Mouse (Mus musculus) frontal cortex, postnatal 10 days (tissue): ENCODE measurements around the gene Rras2.

ENCODE experiments used
- DNase-seq, 2 experiments: peaks; one replicate each; pipeline ENCODE4 v3.0.0; 2022; ENCODE audit warnings: low spot score in 2 of 2, mixed read lengths in 1 of 2

Rras2 gene

DNA sequence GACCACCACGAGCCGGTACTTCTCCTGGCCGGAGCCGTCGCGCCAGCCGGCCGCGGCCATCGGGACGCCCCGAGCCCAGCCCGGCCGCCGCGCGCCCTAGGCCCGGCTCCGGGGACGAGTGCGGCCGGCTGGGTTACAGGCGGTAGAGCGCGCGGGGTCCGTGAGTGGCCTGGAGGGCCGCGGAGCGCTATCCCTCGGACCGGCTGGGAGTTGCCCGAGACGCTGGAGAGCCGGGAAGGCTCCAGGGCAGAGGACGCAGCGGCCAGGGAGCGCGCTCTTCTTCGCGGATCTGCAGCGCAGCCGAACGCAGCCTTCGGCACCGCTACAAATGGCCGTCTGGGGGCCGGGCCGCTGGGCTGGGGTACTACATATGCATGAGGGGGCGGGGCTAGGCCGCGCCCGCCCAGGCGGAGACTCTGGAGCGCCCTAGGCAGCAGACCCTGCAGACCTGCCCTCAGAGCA, at the start of gene Rras2:
TSS of gene Rras2 (minus strand) at position 338 of the 462 bp plus-strand sequence.
- peak; percentile 81 to 83 for DNase-seq

DNA sequence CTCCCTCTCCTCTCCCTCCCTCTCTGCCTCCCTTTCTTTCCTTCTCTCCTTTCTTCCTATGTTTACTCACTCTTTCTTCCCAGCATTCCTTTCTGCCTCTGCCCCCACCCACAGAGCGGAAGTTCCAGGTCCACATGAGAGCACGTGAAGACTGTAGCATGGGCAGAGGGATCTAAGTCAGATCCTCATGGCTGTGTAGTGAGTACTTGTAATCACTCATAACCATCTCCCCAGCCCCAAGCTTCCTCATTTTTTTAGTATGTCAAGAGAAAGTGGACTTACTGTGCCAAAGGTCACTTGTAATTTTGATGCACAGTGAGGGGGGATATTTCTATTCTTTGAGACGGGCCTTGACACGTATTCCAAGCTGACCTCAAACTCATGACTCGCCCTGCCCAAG, 45.4 kb upstream of the Rras2 start:
- no peak for DNase-seq

DNA sequence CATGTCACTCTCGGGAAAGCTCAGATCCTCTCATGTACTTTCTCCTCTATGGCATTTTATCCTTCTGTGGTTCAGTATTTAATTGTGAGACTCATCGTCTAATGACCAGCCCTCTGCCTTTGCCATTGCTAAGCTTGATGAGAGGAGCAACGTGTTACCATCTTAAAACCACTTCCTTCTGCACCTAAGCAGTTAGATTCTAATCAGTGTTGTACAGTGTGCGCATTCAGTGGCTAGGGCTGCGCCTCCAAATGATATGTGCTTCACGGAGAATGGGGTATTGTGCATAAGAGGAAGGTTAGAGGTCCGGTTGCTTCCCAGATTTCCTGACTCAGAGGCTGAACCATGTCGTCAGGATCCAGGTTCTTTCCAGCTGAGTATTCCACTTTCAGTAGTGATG, 43.5 kb upstream of the Rras2 start:
- DNase-seq: no peak

DNA sequence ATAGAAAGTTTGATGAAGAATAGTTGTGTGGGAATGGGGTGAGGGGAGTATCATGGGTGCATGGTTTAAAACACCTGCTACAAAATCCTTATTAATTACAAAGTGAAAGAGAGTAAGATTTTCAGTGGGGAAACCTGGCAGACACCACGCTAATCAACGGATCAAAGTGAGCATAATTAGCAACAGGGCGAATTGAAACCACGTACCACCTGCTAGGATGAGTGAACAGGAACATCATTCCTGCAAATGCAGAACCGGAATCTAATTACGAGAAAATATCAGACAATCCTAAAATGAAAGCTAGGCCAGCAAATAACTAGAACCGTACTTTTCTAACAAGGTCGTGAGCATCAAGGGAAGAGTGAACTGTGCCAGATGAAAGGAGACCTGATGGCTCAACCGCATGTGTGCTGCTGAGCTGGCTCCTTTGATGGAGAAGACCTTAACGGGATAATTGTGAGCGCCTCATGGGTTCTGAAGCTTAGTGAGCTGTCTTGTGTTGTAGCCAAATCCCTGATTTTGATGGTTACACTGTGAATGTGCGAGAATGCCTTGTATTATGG, 40.2 kb upstream of the Rras2 start:
- no peak for DNase-seq

DNA sequence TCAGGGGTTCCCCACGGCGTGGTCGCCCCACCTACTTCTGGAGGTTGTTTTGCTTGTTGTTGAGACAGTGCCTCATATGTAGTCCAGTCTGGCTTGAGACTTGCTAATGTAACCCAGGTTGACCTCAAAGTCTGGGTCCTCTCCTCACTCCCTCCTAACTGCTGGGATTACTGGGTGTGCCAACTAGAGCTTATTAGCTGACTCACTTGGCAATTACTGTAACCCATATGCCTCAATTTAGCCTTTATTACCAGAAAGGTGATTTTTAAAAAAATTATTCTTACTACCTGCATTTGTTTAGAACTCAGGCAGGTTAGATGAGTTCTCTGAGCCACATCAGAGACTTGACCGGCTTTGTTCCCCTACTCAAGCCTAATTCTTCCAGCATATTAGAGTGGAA, 38.8 kb upstream of the Rras2 start:
- DNase-seq: no peak

DNA sequence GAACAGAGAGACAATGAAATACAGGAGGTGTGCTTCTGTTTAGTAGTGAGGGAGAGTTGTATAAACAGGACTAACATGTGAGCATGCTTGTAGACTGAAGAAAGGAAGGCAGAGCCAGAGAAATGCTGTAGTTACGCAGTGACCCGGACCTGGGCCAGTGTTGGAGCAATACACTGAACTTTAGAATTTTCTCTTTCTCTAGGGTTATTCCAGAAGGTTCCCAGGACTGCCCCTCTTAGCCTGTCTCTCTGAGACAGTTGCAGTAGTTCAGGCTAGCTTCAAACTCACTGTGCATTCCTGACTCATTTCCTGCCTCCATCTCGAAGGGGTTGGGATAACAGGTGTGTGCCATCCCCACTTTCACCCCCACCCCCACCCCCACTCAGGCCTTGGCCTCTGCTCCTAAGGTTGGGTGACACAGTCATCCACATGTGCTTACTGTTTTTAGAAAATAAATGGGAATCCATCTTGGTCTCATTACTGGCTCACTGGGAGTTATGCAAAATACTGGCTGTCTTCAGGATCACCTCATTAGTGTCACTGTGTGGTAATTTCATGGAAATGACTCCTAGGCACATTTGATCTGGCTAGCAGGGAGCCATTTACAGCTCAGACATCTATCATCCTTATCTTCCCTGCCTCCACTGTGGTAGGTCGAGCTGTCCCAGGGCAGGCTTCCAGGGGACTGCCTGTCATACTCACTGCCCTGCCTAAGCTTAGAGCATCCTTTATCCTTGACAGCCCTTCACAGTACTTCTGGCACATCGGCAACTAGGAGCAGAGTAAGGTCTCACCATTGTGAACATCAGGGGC, 37.7 kb upstream of the Rras2 start:
- no peak for DNase-seq

DNA sequence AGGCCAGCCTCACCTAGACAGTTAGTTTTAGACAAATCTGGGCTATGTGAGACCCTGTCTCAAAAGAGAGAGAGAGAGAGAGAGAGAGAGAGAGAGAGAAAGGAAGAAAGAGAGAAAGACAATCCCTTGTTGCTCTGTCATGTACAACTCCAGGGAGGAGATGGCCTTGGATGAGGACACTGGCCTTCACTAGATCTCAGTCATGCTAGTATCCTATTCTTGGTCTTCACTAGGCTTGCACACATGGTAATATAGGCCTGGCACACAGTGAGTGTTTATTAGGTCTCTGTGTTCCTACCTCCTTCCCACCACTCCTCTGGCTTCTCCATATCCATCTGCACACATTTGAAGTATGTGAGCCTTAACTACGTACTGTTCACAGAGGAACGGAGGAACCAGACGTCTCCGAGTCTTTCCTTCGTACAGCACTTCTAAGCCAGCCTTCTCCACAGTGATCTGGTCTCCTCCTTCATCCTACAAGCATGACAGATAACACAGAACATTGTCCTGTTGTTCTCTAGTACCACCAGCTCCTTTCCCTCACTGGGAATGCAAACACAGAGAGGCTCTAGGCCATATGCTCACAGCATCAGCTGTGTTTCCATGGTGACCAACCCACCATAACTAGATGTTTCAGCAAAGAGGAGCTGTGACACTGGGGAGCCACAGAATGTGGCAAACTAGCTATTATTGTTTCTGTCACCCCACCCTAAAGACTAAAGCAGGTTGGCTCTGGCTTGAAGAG, 33.6 kb upstream of the Rras2 start:
- DNase-seq: peak; percentile 50 to 65

DNA sequence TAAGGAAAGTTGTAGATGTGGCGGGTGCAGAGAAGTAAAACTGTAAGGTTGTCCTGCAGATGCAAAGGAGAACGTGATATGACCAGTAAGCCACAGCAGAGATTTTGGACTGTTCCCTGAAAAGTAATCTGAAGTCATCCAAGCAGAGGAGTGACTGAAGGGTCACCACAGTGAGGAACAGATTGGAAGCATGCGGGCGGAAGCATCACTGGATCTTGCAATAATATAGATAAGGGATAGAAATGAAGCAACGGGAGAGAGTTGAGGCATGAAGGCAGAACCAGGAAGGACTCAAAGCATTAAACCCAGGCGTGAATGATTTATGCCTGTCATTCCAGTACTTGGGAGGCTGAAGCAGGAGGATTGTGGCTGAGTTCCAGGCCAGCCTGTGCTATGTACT, 32.0 kb upstream of the Rras2 start:
- DNase-seq: no peak

DNA sequence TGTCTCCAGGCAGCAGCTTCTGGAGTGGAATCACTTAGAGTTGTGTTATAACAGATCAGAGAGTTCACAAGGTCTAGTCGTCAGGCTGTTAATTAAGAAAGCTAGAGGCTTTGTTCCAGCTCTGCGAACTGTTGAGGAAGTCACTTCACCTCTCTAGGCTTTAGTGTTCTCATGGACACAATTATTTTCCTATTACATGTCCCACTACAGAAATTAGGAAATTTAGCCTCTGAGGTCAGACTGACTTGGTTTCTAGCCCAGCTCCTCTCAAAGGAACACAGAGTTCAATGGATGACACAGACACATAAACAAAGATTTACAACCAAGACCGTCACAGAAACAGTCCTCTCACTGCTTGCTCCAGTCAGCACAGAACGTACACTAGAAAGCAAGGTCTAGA, 31.6 kb upstream of the Rras2 start:
- DNase-seq: no peak

DNA sequence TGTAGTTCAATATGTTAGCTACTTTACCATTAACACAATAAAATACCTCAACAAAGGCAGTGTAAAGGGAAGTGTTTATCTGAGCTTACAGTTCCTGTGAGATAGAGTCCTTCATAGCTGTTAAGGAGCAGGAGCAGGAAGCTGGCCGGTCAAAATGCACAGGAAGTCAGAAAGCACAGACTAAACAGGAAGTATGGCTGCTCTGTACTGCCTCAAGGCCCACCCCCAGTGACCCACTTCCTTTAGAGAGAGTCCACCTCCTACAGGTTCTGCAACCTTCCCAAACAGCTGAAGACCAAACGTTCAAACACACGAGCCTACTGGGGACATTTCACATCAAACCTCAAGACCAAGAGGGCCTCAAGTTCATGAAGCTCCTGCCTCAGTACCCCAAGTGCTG, 28.3 kb upstream of the Rras2 start:
- DNase-seq: no peak

DNA sequence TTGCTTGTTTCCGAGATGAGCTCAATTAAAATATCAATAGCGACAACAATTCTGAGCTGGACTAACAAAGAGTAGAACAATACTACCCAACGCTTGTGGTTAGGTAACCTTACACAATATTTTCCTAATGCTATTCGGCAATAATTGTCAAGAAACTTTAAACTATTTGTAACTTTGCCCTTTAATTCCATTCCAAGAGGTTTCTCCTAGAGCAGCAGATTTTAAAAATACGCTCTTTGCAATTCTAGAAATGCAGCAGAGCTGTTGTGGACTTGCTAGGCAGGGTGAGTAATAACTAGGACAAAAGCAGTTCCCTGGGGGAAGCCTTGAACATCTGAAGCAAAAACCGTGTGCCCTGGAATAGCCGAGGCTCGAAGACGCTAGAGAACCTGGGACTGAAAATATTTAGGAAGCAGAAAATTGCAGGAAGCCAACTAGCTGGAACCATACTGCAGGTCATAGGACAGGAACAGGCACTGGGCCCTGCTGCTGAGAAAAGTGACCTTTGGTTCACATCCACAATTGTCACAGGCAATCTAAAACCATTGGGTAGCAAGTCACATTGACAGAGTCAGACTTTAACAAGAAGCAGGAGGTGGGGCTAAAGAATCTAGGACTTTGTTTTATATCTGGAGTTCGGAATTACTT, 24.7 kb upstream of the Rras2 start:
- DNase-seq: no peak

DNA sequence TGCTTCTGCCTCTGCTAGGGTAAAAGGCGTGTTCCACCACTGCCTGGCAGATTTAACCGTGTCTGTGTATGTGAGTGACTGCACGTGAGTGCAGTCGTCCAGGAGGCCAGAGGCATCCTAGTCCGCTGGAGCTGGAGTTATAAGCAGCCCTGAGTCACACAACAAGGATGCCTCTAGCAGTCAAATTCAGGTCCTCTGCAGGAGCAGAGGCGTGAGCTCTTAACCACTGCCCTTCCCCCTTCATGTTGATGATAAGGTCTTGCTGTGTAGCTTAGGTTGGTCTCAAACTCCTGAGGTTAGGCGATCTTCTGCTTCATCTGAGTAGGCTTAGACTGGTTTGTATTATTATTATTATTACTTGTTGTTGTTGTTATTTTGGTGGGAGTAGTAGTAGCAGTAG, 22.4 kb upstream of the Rras2 start:
- no peak for DNase-seq

DNA sequence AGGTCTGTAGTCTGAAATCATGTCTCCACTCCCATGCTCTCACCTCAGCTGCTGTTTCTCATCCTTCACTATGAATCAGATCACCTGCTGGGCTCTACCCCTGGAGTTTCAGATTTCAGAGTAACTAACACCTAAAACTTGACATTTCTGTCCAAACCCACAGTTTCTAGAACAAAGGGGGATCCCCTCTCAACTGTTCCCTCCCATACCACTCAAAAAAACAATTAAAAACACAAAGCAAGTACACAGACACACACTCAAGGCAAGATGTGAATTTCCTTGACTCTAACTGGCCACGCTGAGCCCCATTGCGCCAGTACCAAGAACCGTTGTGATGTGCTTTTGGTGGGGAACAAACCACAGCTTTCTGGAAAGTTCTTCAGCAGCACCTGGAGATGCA, 21.8 kb upstream of the Rras2 start:
- DNase-seq: no peak

DNA sequence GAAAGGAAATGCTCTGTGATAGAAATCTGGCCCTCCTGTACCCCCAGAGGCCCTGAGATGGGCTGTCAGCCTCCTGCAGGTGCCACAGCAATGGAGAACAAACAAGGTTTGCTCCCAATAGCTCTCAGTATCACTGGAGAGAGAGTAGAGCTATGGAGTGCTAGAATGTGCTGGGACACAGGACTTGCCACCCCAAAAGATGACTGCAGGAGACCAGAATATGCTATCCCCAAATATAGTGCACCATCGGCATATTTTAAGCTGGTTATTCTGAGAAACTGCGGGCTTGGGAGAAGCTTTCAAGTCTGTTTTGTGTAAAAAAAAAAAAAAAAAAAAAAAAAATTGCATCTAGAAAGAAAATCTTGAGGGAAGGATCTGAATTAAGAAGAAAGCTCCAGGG, 20.7 kb upstream of the Rras2 start:
- peak in 1 of 2 experiments; percentile 18 for DNase-seq

DNA sequence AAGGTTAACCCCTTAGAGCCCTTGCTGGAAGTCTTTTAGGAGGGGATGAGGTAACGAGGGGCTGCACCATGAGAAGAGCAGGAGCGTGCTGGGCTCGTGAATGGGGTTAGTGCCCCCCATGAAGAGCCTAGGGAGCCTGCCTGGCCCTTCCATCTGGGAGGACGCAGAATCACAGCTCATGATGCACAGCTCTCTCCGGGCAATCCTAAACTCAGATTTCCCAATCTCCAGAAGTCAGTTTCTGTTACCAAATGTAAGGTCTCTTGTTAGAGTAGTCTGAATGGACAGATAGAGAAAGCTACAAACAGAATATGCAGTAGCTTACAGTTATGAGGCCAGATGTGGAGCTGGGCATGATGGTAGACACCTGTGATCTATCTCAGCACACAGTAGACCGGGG, 17.6 kb upstream of the Rras2 start:
- no peak for DNase-seq

DNA sequence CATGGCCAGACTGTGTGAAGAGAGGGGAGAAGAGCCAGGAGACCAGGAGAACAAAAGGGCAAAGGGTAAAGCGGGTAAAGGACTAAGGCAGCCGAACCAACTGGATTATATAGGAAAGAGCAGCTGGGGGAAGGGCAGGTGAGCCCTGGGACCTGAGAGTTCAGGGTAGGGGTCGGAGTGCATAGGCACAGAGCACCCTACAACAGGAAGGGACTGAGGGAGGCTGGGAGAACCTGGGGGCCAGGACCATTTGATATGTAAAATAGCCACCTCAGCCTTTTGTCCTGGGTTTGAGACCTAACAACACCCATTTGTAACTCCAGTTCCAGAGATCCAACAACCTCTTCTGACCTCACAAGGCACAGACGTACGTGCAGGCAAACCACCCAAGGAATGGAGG, 16.4 kb upstream of the Rras2 start:
- DNase-seq: no peak

DNA sequence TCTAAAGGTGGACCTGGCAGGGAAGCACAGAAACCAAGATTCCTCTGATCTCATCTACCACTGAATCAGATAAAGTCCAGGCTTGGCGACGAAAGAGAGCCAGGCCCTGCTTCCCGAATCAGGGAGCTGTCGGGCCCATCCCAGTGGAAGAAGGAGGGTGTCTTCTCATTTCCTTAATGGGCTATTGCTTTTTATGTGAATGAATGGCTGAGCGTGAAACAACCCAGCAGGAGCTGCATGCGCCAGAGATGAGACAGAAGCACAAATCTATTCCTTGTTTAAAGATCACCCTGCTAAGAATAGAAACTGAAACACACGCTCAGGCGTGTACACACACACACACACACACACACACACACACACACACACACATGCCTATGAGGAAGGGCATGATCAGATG, 14.7 kb upstream of the Rras2 start:
- DNase-seq: no peak

DNA sequence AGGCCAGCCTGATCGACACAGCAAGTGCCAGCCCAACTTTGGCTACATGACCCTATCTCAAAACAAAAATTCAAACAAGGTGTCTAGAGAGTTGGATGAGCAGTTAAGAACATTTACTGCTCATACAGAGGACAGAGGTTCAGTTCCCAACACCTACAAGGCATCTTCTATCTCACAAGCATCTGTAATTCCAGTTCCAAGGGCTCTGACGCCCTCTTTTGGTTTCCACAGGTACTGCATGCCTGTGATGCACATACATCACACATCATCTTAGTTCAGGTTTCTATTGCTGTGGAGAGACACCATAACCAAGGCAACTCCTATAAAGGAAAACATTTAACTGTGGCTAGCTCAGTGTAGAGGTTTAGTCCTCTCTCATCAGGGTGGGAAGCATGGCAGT, 11.7 kb upstream of the Rras2 start:
- DNase-seq: no peak

DNA sequence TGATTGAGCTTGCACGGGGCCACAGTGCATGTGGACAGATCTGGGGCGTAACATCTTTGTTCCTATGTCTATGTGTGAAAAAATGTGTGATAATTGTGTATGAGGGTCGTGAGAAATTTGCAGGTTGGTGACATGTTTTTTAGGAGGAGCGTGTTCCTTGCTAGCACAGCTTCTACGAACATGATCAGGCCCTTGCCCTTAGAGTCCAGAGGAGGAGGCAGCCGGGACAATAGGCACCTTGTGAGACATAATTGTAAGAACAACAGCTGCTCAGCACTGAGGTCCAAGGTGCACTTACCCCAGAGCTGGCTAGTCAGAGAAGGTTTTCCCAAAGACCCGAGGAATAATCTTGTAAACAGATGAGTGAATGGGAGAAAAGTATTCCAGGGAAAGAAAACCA, 599 bp upstream of the Rras2 start:
- no peak for DNase-seq

DNA sequence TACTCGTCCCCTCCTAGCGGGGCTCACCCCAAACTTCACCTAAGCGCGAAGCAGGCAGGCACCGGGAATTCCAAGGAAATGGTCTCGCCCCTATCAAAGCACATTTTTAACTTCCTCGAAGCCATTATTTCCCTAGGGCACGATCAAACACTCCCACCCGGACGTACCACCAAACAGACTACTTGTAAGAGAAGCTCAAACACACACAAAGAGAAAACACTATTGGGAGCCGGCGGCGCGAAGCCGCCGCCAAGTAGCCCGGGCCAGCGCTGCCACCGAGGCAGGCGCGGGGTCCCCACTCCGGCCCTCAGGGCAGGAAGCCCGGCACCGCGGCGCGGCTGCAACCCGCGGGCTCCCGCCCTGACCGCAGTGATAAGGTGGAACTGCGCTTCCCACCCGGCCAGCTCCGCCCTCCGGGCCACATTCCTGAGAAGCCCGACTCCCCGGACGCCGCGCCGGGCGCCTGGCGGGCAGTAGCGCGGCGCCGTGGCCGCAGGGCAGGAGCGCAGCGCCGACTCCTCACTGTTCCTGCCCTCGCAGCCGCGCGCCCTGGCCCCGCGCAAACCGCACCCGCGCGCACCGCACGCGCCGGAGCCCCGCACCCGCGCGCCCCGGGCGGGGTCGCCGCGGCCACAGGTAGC, 750 bp downstream of the Rras2 start:
- peak in 1 of 2 experiments; percentile 45 for DNase-seq

DNA sequence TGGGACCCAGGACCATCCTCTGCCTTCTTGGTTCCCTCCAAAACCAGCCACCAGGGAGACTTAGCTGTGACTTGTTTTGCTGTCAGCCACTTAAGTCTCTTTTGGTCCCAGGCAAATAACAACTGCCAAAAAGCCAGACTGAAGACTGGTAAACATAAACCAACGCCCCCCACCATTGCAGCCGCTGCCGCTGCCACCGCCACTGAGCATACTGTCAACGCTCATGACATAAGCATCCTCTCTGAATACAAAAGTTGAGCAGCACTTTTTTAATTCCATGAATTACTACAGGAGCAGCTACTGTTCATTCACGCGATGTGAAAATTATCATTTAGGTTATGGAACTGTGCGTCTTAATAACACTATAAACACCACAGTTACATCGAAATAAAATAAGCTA, 1.6 kb downstream of the Rras2 start:
- no peak for DNase-seq

DNA sequence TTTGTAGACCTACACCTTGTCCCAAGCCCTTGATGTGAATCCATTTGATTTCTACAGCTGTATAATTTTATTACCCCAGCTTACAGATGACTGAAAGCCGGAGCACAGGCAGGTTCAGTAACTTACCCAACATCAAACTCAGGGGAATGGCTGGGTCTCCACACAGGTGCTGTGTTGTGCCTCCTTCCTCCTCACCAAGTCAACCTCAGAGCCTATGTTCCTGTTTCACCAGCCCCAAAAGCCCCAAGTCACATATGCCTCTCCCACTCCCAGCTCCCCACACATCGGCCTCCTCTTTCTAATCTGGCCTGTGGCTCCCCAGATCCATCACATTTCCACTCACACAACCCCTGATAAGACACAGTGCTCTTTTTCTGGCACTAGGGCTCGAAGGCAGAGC, 2.6 kb downstream of the Rras2 start:
- no peak for DNase-seq
